Mouse (Mus musculus) kidney, postnatal 36 days (tissue): ENCODE measurements at regions not wholly inside any gene's neighbourhood (a gene's known extent, or its start where the extent isn't known, plus 50 kb on each side); places are given as distances from the start of the nearest gene placed in this dataset.
"Not testable (repeated sequence)": the region's sequence is repeated elsewhere in the genome, so short reads cannot be mapped to it uniquely, and the experiment has no call there.

Source experiments
- DNase-seq, 2 experiments: peaks; one replicate each; pipeline ENCODE4 v3.0.0; 2021 to 2022; ENCODE audit warnings: mixed read lengths in 2 of 2

DNA sequence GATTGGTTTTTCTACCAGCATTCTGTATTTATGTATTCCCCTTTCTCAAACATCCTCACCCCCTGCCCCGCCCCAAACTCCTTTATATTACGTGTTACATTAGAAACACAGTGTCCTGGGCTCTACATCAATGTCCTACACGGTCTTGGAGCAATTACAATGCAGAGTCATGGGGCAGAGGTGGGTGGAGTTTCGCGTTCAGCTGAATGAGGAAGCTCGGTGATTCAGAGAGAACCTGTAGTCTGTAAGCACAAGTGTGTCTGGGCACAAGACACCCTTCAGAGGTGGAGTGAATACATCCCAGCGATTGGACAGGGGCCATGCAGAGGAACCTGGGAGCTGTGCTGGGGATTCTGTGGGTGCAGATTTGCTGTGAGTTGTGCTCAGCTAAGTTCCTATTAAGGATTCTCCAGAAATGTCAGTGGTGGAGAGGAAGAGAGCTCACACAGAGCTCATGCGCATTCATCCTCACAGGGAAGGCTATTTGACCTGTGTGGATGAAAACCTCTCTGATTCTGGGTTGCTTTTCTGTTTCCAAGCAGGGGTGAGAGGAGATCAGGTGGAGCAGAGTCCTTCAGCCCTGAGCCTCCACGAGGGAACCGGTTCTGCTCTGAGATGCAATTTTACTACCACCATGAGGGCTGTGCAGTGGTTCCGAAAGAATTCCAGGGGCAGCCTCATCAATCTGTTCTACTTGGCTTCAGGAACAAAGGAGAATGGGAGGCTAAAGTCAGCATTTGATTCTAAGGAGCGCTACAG lies 495.2 kb upstream of the Olfr1507 start:
- DNase-seq: not testable (repeated sequence)

DNA sequence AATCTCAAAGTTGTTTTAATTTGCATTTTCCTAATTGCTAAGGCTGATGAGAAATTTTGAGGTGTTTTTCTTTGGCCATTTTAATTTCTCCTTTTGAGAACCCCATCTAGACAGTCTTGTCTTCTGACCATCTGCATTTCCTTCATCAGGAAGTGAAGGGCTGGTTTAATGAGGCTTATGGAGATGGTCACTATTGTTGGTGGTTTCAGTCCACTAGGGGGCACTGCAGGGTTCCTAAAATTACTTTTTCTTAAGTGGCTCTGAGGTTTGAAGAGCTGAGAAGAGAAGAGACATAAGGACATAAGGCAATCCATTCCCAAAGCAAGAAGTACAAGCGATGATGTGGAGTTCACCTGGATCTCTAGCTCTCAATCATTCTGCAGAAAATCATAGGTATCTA lies 494.4 kb upstream of the Olfr1507 start:
- not testable (repeated sequence) for DNase-seq

DNA sequence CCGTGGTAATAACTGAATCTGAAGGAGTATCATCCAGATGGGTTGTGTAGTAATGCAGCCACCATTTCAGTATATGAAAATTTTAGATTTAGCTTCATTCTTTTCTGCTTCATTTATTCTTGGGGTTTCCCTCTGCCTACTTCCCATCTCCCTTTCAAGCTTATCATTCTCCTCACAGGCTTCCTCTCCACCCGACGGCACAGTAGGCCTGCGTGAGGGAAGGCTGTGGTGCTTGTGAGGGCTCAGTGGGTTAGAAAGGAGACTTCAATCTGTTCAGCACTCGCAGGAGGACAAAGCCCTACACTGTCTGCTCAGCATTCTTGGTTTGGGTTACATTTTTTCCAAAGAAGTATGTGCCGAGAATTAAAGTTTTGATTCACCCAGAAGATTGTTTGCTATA lies 493.0 kb upstream of the Olfr1507 start:
- not testable (repeated sequence) for DNase-seq

GRCm38 (mm10) chr14:52972207-52973003 lies 476.9 kb upstream of the Olfr1507 start:
- DNase-seq: not testable (repeated sequence)

DNA sequence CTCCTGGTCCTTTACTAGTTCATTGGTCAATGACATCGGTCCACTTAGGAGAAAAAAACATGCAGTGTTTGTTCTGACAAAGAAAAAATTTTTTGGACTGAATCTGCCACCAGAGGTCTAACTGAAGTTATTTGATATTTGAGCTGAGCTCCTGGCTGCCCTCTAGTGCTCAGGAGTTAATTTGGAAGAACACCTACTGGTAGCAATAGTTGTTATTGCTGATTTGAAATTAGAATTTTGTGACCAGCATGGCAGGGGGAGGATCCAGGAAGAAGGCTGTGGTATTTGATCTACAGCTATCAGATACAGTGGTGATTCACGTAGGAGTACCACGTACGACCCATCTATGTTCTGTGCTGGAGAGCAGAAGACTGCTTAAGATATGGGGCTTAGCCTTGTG lies 466.6 kb upstream of the Olfr1507 start:
- DNase-seq: not testable (repeated sequence)

GRCm38 (mm10) chr14:52956515-52956914 lies 461.0 kb upstream of the Olfr1507 start:
- DNase-seq: not testable (repeated sequence)

DNA sequence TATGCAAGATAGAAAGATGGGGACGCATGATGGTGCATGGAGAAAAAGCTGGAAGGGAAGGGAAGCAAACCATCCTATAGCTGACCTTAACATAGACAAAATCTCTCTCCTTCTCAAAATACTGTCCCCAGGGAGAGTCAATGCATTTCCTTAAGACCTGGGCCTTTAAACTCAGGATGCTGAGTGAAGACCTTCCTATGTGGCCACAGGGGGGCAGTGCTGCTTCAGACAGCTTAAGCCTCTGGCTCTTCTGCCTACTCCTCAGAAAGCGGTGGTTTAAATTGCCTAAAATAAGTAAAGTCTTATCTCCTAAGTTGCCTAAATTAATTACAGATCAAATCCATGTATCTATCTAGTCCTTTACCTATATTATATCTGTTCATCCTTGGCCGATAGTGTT lies 449.4 kb upstream of the Olfr1507 start:
- DNase-seq: peak in 1 of 2 experiments; percentile 0

DNA sequence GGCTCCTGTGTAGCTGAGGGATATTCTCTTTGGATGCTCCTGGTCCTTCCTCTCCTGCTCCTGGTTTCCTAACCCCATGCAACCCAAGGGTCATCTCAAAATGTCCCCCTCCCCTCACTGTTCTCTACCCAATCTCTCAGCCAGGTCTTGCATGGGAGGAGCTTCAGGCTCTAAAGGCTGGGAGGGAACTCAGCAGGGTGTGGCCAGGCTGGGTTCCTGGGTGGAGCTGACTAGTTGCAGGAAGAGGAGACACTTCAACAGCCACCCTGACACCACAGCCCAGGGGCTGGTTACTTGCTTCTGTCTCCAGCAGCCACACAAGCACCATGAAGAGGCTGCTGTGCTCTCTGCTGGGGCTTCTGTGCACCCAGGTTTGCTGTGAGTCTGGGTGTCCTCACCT lies 446.9 kb upstream of the Olfr1507 start:
- not testable (repeated sequence) for DNase-seq

DNA sequence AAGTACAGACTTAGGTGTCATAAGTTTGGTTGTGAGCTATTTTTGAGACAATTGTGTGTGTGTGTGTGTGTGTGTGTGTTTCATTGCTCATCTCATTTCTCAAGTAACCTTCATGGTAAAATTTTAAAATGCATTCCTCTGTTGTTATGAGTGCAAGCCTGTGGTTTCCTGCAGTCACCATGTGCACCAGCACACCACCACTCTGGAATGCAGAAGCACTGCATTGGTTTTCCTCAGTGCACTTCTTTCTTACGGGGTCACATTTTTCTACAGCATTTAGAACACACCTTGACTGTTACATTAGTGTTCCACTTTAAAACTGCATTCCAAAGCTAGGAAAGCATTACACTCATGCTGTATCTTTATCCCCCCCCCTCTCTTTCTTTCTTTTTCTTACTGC lies 446.2 kb upstream of the Olfr1507 start:
- not testable (repeated sequence) for DNase-seq

DNA sequence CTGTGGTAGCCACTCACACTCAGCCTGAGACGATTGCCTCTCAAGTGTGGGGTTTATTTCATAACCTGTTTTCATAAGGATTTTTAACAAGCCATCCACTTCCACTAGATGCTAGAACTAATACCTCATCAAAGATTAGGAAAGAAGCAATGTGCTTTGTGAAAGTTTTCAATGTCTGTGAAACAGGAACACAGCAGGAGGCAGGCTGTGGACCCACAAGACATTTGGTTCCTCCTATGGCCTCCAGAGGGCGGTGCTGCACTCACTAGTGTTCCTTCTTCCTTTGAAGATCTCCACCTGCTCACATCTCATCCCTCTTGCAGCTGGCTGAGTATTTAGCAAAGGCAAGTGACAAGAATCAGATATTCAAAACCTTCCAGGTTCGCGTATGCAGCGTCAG lies 424.6 kb upstream of the Olfr1507 start:
- not testable (repeated sequence) for DNase-seq

DNA sequence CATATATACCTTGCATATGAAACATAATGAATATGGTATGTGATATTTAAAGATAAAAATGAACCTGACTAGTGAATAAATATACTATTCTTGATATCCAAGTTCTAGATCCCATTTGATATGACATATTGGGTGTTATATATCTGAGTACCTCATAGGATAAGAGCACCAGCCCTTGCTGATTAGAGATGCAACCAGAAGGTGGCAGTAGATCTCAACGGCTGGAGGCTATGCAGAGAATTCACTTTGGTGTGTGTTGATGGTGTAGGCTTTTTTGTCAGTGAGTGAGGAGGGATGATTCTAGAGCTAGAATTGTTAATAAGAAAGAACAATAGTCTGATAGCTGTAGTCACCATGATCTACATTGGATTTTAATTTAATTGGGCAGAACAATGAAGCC lies 418.3 kb upstream of the Olfr1507 start:
- not testable (repeated sequence) for DNase-seq

DNA sequence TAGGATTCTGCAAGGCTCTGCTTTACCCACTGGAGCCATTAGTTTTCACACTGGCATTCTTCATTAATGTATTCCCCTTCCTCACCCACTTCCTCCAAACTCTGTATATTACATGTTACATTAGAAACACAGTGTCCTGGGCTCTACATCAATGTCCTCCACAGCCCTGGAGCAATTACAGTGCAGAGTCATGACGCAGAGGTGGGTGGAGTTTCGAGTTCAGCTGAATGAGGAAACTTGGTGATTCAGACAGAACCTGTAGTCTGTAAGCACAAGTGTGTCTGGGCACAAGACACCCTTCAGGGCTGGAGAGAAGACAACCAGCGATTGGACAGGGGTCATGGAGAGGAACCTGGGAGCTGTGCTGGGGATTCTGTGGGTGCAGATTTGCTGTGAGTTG lies 404.1 kb upstream of the Olfr1507 start:
- DNase-seq: not testable (repeated sequence)

DNA sequence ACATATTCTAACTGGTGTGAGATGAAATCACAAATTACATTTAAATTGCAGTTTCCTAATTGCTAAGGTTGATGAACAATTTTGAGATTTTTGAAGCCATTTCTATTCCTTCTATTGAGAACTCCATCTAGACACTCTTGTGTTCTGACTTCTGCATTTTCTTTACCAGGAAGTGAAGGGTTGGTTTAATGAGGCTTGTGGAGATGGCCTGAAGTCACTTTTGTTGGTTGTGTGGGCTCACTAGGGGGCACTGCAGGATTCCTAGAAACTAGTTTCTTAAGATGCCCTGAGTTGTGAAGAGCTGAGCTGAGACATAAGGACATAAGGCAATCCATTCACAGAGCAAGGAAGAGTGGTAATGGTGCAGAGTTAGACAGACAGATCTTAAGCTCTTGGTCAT lies 402.8 kb upstream of the Olfr1507 start:
- DNase-seq: not testable (repeated sequence)

DNA sequence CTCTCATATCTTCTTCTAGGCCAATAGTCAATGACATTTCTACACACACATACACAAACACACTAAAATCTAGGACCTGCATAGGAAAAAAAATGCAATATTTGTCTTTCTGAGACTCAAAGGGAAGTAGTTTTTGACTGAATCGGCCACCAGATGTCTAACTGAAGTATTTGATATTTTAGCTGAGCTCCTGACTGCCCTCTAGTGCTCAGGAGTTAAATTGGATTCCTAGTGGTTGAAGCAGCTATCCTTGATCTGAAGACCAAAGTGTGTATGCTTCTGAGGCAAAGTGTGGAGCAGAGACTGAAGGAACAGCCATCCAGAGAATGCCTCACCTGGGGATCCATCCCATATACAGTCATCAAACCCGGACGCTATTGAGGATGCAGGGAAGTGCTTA lies 384.4 kb upstream of the Olfr1507 start:
- not testable (repeated sequence) for DNase-seq

GRCm38 (mm10) chr14:52863841-52864240 lies 368.3 kb upstream of the Olfr1507 start:
- not testable (repeated sequence) for DNase-seq

DNA sequence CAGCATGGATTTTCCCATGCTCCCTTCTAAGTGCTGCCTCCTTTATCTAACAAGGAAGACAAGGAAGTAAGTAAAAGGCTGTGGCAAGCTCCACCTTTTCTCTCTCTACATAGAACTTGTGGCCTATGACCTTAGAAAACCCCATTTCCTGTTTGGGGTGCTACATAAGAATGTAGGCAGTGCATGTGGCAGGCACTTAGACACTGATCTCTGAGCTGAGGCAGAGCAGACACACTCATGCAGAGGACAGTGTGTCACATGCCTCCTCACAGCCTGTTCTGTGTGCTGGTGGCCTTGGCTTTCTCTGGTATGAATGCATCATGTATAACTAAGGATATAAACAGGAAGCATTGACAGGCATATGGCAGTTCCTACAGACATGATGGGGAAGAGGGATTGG lies 367.6 kb upstream of the Olfr1507 start:
- DNase-seq: not testable (repeated sequence)

GRCm38 (mm10) chr14:52862491-52862890 lies 366.9 kb upstream of the Olfr1507 start:
- not testable (repeated sequence) for DNase-seq

- not testable (repeated sequence) for DNase-seq
Observed at GRCm38 (mm10) chr14:52855339-52855738, 359.8 kb upstream of the Olfr1507 start.

DNA sequence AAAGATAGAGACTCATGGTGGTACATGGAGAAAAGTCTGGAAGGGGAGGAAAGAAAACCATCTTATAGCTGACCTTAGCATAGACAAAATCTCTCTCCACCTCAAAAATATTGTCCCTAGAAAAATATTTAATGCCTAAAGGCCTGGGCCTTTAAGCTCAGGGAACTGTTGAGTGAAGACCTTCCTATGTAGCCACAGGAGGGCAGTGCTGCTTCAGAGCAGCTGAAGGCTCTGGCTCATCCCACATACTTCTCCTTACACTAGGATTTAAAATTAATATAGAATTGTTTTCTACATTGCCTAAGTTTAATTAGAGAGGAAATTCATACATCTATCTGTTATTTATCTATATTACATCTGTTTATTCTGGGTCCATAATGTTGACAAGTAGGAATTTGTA lies 358.0 kb upstream of the Olfr1507 start:
- not testable (repeated sequence) for DNase-seq

GRCm38 (mm10) chr14:52847970-52848369 lies 352.4 kb upstream of the Olfr1507 start:
- not testable (repeated sequence) for DNase-seq

DNA sequence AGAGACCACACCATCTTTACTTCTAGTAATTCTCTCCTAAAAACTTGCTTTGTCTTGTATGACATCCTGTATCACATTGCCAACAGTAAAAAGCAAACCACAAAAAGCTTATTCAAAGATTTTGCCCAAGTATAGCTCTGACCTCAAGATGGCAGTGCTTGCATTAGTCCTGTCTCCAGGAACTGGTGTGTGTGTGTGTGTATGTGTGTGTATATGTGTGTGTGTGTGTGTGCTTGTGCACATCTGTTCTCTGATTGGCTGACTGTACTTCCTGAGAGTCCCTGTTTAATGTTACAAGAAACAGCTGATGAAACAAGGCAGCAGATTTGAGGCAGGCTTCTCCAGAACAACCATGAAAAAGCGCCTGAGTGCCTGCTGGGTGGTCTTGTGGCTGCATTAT lies 328.5 kb upstream of the Olfr1507 start:
- DNase-seq: not testable (repeated sequence)

- DNase-seq: not testable (repeated sequence)
Observed at GRCm38 (mm10) chr14:52821617-52822016, 326.1 kb upstream of the Olfr1507 start.

DNA sequence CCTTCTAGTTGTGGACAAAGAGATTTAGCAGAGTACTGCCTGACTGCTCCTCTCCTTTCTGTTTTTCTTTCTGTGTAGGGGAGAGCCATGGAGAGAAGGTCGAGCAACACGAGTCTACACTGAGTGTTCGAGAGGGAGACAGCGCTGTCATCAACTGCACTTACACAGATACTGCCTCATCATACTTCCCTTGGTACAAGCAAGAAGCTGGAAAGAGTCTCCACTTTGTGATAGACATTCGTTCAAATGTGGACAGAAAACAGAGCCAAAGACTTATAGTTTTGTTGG lies 315.5 kb upstream of the Olfr1507 start:
- DNase-seq: not testable (repeated sequence)
